8 mouse cellular contexts compared by ENCODE assay signal in the genomic region with DNA sequence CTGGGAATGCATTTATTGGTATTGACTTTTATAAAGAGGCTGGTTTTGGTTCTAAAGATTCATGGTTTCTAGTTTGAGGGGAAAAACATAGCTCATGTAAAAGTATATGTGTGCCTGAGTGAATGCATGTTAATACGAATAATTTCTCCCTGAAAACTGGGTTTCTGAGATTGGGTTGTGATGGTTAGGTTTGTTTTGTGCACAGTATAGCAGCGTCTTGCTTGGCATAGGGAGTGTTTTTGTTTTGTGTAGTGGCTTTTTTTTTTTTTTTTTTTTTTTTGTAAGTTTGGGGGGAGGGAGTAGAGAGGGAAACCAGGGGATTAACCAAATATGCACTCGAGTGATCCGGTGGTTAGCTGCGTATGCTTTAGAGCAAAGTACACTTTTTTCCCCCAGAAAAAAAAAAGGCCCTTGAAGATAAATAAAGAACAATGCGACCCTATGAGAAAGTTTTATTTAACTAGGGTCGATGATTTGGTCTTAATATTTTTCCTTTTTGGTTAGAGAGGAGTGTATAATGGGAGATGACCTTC. TPM values are rescaled to one million over a fixed set of nuclear protein-coding genes. Genes with fewer than 3 reads are reported as not detected.
DNase-seq lines count a peak whose midpoint lies in the region; ATAC-seq lines count a peak whose summit lies in the region.

No protein-coding gene starts in this region.

- no peaks in the 10 kb centered on the region for H3K36me3 ChIP-seq in heart, embryonic 11.5 days (ENCODE audit: control insufficient read depth, insufficient read depth, low read length)
- H3K36me3 ChIP-seq in embryonic facial prominence, embryonic 15.5 days = no peaks in the 10 kb centered on the region
- no peaks in the 10 kb centered on the region for H3K36me3 ChIP-seq in liver, embryonic 11.5 days (ENCODE audit: control insufficient read depth, insufficient read depth, low read length)

- ATAC-seq in heart, embryonic 11.5 days (replicated peaks; ENCODE audit: insufficient number of reproducible peaks, low FRiP score, low TSS enrichment) = no peak
- ATAC-seq in embryonic facial prominence, embryonic 15.5 days (ENCODE audit: insufficient number of reproducible peaks, low FRiP score, low TSS enrichment, low read depth) = no peak
- no peak for ATAC-seq in liver, embryonic 11.5 days (replicated peaks; ENCODE audit: low FRiP score)

- H3K4me3 ChIP-seq in heart, embryonic 11.5 days (ENCODE audit: low read depth, low read length) = peak overlapping the region; percentile 72
- H3K4me3 ChIP-seq in embryonic facial prominence, embryonic 15.5 days (replicated peaks) = peak overlapping the region; percentile 74
- peak overlapping the region; percentile 76 for H3K4me3 ChIP-seq in liver, embryonic 11.5 days (ENCODE audit: low read depth, low read length)

- no peak for DNase-seq in heart, adult 18-20 months
- DNase-seq in B cell, adult 2 months = peak; percentile 24 to 25
- no peak for DNase-seq in liver, embryonic 11.5 days (ENCODE audit: low spot score)
- DNase-seq in adrenal gland, adult (ENCODE audit: inconsistent age in 2 of 2, low spot score in 1 of 2) = no peak
- no peak for DNase-seq in layer of hippocampus, postnatal 14 days (ENCODE audit: low spot score in 2 of 2)
- DNase-seq in adrenal gland, adult 2 months = no peak

- H3K27ac ChIP-seq in heart, embryonic 11.5 days (ENCODE audit: low read depth, low read length) = peak overlapping the region; percentile 89
- peak overlapping the region; percentile 83; the same call in 1 of the 2 replicates for H3K27ac ChIP-seq in embryonic facial prominence, embryonic 15.5 days (replicated peaks)
- H3K27ac ChIP-seq in liver, embryonic 11.5 days (ENCODE audit: low read depth, low read length) = no peak overlapping the region

- H3K4me2 ChIP-seq in heart, embryonic 11.5 days = peak overlapping the region; percentile 84
- peak overlapping the region; percentile 62 for H3K4me2 ChIP-seq in embryonic facial prominence, embryonic 15.5 days (replicated peaks)
- peak overlapping the region; percentile 71 for H3K4me2 ChIP-seq in liver, embryonic 11.5 days

- H3K4me1 ChIP-seq in heart, embryonic 11.5 days (ENCODE audit: control insufficient read depth, insufficient read depth, low read length) = peaks cover 26% of the 10 kb centered on the region
- peaks cover 28% of the 10 kb centered on the region; the same call in 1 of the 2 replicates for H3K4me1 ChIP-seq in embryonic facial prominence, embryonic 15.5 days
- H3K4me1 ChIP-seq in liver, embryonic 11.5 days (replicated peaks; ENCODE audit: control insufficient read depth, insufficient read depth, low read length) = peaks cover 19% of the 10 kb centered on the region

- peak overlapping the region; percentile 95 for H3K9ac ChIP-seq in heart, embryonic 11.5 days (ENCODE audit: low read depth, low read length)
- H3K9ac ChIP-seq in embryonic facial prominence, embryonic 15.5 days = peak overlapping the region; percentile 47
- peak overlapping the region; percentile 95 for H3K9ac ChIP-seq in liver, embryonic 11.5 days (ENCODE audit: low read depth, low read length)

- 0% methylated on average over 7 of the region's 7 CpGs for WGBS in heart, embryonic 11.5 days (ENCODE audit: insufficient replicate concordance)
- WGBS in embryonic facial prominence, embryonic 15.5 days = under 1% methylated on average over 7 of the region's 7 CpGs
- 0% methylated on average over 7 of the region's 7 CpGs for WGBS in liver, embryonic 11.5 days

- no peaks in the 10 kb centered on the region for H3K27me3 ChIP-seq in heart, embryonic 11.5 days (ENCODE audit: control insufficient read depth, insufficient read depth, low read length)
- H3K27me3 ChIP-seq in embryonic facial prominence, embryonic 15.5 days = no peaks in the 10 kb centered on the region
- no peaks in the 10 kb centered on the region for H3K27me3 ChIP-seq in liver, embryonic 11.5 days (replicated peaks; ENCODE audit: control insufficient read depth, insufficient read depth, low read length)

- H3K9me3 ChIP-seq in heart, embryonic 11.5 days (replicated peaks; ENCODE audit: control insufficient read depth, low read length) = no peaks in the 10 kb centered on the region
- H3K9me3 ChIP-seq in embryonic facial prominence, embryonic 15.5 days (replicated peaks) = no peaks in the 10 kb centered on the region
- no peaks in the 10 kb centered on the region for H3K9me3 ChIP-seq in liver, embryonic 11.5 days (ENCODE audit: control insufficient read depth, low read length)

RNA-seq across cellular contexts. Expression of a gene that starts 3.2 kb away (rescaled TPM):
- polyA plus RNA-seq in heart, embryonic 11.5 days (2014; fragmentation: Nextera tagmentation; extraction: Ambion mirVana) = 20.1 and 22.4 TPM in 2 replicates
- 10 to 100 TPM; 15.8 to 16.6 TPM for total RNA-seq in heart, adult 18-20 months (2021)
- polyA plus RNA-seq in embryonic facial prominence, embryonic 15.5 days (2015; fragmentation: Nextera tagmentation; extraction: Ambion mirVana) = 25.7 and 27.0 TPM in 2 replicates
- 19.2 and 19.6 TPM in 2 replicates for polyA plus RNA-seq in liver, embryonic 11.5 days (2014; fragmentation: Nextera tagmentation; extraction: Ambion mirVana)
- total RNA-seq in layer of hippocampus, postnatal 14 days (2021) = 10 to 100 TPM; 38.4 to 40.2 TPM
- 10 to 100 TPM; 22.7 to 47.1 TPM for total RNA-seq in adrenal gland, adult 2 months (2021)
- polyA plus RNA-seq in adrenal gland, adult 2 months (2012; rRNA removed) = 5.5 and 6.3 TPM in 2 replicates

Comparison
In these comparisons a context has a peak if more than half of its experiments do, and no peak if none do; other contexts are left out.
1. DNase-seq: peak in B cell, adult 2 months (2 of 2); none in heart, adult 18-20 months (0 of 2), liver, embryonic 11.5 days (single experiment), adrenal gland, adult (0 of 2), layer of hippocampus, postnatal 14 days (0 of 2) and adrenal gland, adult 2 months (single experiment).
2. Peak in every context shown above with its lines, with median percentiles within 50 percentile points of each other: H3K4me2 ChIP-seq, H3K4me3 ChIP-seq and H3K9ac ChIP-seq.